Mouse (Mus musculus) embryonic facial prominence, embryonic 14.5 days (tissue): ENCODE measurements around the gene Ipo9. TPM values are rescaled to one million over a fixed set of nuclear protein-coding genes. Genes with fewer than 3 reads are reported as not detected.
A peak's percentile ranks its signal among the peaks of the same experiment; 100 is the strongest.

Experiments used
- ATAC-seq: fragments of 200-750 bp; cut with Nextera tagmentation; 2 replicates; pipeline ENCODE4 v1.8.0; 2017; ENCODE audit warnings: low read depth, moderate number of reproducible peaks, moderate TSS enrichment
- DNase-seq: peaks from one replicate; pipeline ENCODE4 v3.0.0-alpha.2; 2015; ENCODE audit warnings: low spot score
- H3K27ac ChIP-seq: fragments of 300-500 bp; sonication (generic); replicated peaks from 2 replicates; pipeline ENCODE4 v1.5.1; 2014; ENCODE audit warnings: low read depth, mild to moderate bottlenecking, low read length, moderate library complexity
- H3K27me3 ChIP-seq: fragments of 300-500 bp; sonication (generic); replicated peaks from 2 replicates; pipeline ENCODE4 v1.6.1; 2014; ENCODE audit warnings: low read length; ENCODE audit not compliant: control insufficient read depth, insufficient read depth
- H3K36me3 ChIP-seq: fragments of 300-500 bp; sonication (generic); 2 replicates; pipeline ENCODE4 v1.6.1; 2014; ENCODE audit warnings: low read length, mixed read lengths; ENCODE audit not compliant: control insufficient read depth, insufficient read depth
- H3K4me1 ChIP-seq: fragments of 300-500 bp; sonication (generic); 2 replicates; pipeline ENCODE4 v1.6.1; 2014; ENCODE audit warnings: antibody characterized with exemption, low read length; ENCODE audit not compliant: control insufficient read depth, insufficient read depth
- H3K4me2 ChIP-seq: fragments of 300-500 bp; sonication (generic); 2 replicates; pipeline ENCODE4 v1.6.1; 2014; ENCODE audit warnings: low read depth, mild to moderate bottlenecking, low read length, moderate library complexity, mixed read lengths
- H3K4me3 ChIP-seq: fragments of 300-500 bp; sonication (generic); 2 replicates; pipeline ENCODE4 v1.5.1; 2014; ENCODE audit warnings: low read depth, mild to moderate bottlenecking, low read length
- H3K9ac ChIP-seq: fragments of 300-500 bp; sonication (generic); 2 replicates; pipeline ENCODE4 v1.6.1; 2014; ENCODE audit warnings: low read depth, mild to moderate bottlenecking, low read length, moderate library complexity, mixed read lengths
- H3K9me3 ChIP-seq: fragments of 300-500 bp; sonication (generic); 2 replicates; pipeline ENCODE4 v1.6.1; 2016; ENCODE audit warnings: low read length; ENCODE audit not compliant: control insufficient read depth
- WGBS: fragments of 180-500 bp; shearing (Covaris S2); extraction: QIAGEN DNeasy Blood & Tissue Kit; methylation state at CpG from one replicate; pipeline ENCODE4 v1.1.7; 2014; 5-methylcytosine and 5-hydroxymethylcytosine counted together
- polyA plus RNA-seq: library from polyadenylated mRNA; unstranded; fragments of >200 nt; fragmentation: Nextera tagmentation; extraction: Ambion mirVana; gene quantifications from 2 replicates; pipeline ENCODE4 v1.2.1, GENCODE M21; 2014

Ipo9 gene
- polyA plus RNA-seq, 1 experiment from 2014 or later: 103 TPM

GRCm38 (mm10) chr1:135422772-135423171 is 7.5 kb downstream of the Ipo9 start:
- H3K4me2 ChIP-seq: no peak overlapping the region
- no peak overlapping the region for H3K27ac ChIP-seq
- H3K36me3 ChIP-seq: peaks cover 67% of the 10 kb centered on the region
- DNase-seq: no peak
- H3K4me3 ChIP-seq: no peak overlapping the region
- ATAC-seq: no peak
- H3K9ac ChIP-seq: no peak overlapping the region
- no peaks in the 10 kb centered on the region for H3K4me1 ChIP-seq
- H3K9me3 ChIP-seq: no peaks in the 10 kb centered on the region
- no peaks in the 10 kb centered on the region for H3K27me3 ChIP-seq
- WGBS: 95% methylated on average over 6 of the region's 6 CpGs

GRCm38 (mm10) chr1:135413996-135414395 is 16.3 kb downstream of the Ipo9 start:
- no peak overlapping the region for H3K4me3 ChIP-seq
- ATAC-seq: no peak
- H3K27me3 ChIP-seq: no peaks in the 10 kb centered on the region
- no peak overlapping the region for H3K9ac ChIP-seq
- H3K36me3 ChIP-seq: peaks cover 97% of the 10 kb centered on the region
- no peak overlapping the region for H3K4me2 ChIP-seq
- no peak for DNase-seq
- H3K4me1 ChIP-seq: no peaks in the 10 kb centered on the region
- no peaks in the 10 kb centered on the region for H3K9me3 ChIP-seq
- no peak overlapping the region for H3K27ac ChIP-seq

- no peak overlapping the region for H3K27ac ChIP-seq
- H3K27me3 ChIP-seq: no peaks in the 10 kb centered on the region
- ATAC-seq (no peak), DNase-seq (no peak)
- no peak overlapping the region for H3K4me3 ChIP-seq
- WGBS: 87% methylated on average over 4 of the region's 4 CpGs
- H3K36me3 ChIP-seq: peaks cover 96% of the 10 kb centered on the region
- H3K4me1 ChIP-seq: no peaks in the 10 kb centered on the region
- no peaks in the 10 kb centered on the region for H3K9me3 ChIP-seq
- H3K4me2 ChIP-seq: no peak overlapping the region
- H3K9ac ChIP-seq: no peak overlapping the region
Observed at GRCm38 (mm10) chr1:135412130-135412529, 18.2 kb downstream of the Ipo9 start.

GRCm38 (mm10) chr1:135410967-135411366 is 19.3 kb downstream of the Ipo9 start:
- Histone ChIP-seq H3K27ac (no peak overlapping the region), H3K4me2 (no peak overlapping the region), H3K27me3 (no peaks in the 10 kb centered on the region), H3K4me1 (no peaks in the 10 kb centered on the region), H3K36me3 (peaks cover 94% of the 10 kb centered on the region), H3K9ac (no peak overlapping the region), H3K4me3 (no peak overlapping the region), H3K9me3 (no peaks in the 10 kb centered on the region)
- 88% methylated on average over 2 of the region's 2 CpGs for WGBS
- DNase-seq (peak; percentile 43), ATAC-seq (no peak)

- H3K4me1 ChIP-seq: no peaks in the 10 kb centered on the region
- H3K27ac ChIP-seq: no peak overlapping the region
- DNase-seq (no peak), ATAC-seq (no peak)
- no peaks in the 10 kb centered on the region for H3K9me3 ChIP-seq
- 89% methylated on average over 4 of the region's 4 CpGs for WGBS
- no peak overlapping the region for H3K9ac ChIP-seq
- H3K27me3 ChIP-seq: no peaks in the 10 kb centered on the region
- H3K36me3 ChIP-seq: peaks cover 94% of the 10 kb centered on the region
- H3K4me3 ChIP-seq: no peak overlapping the region
- H3K4me2 ChIP-seq: no peak overlapping the region
Observed at GRCm38 (mm10) chr1:135408973-135409372, 21.3 kb downstream of the Ipo9 start.

GRCm38 (mm10) chr1:135405356-135405755 is 24.9 kb downstream of the Ipo9 start:
- Histone ChIP-seq H3K4me1 (no peaks in the 10 kb centered on the region), H3K9me3 (no peaks in the 10 kb centered on the region), H3K4me3 (no peak overlapping the region), H3K36me3 (peaks cover 93% of the 10 kb centered on the region), H3K27ac (no peak overlapping the region), H3K27me3 (no peaks in the 10 kb centered on the region), H3K9ac (no peak overlapping the region), H3K4me2 (no peak overlapping the region)
- DNase-seq (no peak), ATAC-seq (no peak)
- WGBS: 83% methylated on average over 7 of the region's 7 CpGs

- no peaks in the 10 kb centered on the region for H3K4me1 ChIP-seq
- peaks cover 93% of the 10 kb centered on the region for H3K36me3 ChIP-seq
- no peak overlapping the region for H3K4me3 ChIP-seq
- H3K27me3 ChIP-seq: no peaks in the 10 kb centered on the region
- ATAC-seq (no peak), DNase-seq (no peak)
- H3K27ac ChIP-seq: no peak overlapping the region
- H3K9me3 ChIP-seq: no peaks in the 10 kb centered on the region
- no peak overlapping the region for H3K9ac ChIP-seq
- 98% methylated on average over 3 of the region's 3 CpGs for WGBS
- no peak overlapping the region for H3K4me2 ChIP-seq
Observed at GRCm38 (mm10) chr1:135401452-135402110, 28.7 kb downstream of the Ipo9 start.

- WGBS: 91% methylated on average over 5 of the region's 5 CpGs
- Histone ChIP-seq H3K27me3 (no peaks in the 10 kb centered on the region), H3K27ac (no peak overlapping the region), H3K36me3 (peaks cover 93% of the 10 kb centered on the region), H3K4me1 (no peaks in the 10 kb centered on the region), H3K4me2 (no peak overlapping the region), H3K9me3 (no peaks in the 10 kb centered on the region), H3K9ac (no peak overlapping the region), H3K4me3 (no peak overlapping the region)
- ATAC-seq (no peak), DNase-seq (no peak)
Observed at GRCm38 (mm10) chr1:135399466-135399865, 30.8 kb downstream of the Ipo9 start.

GRCm38 (mm10) chr1:135385161-135385560 is 45.1 kb downstream of the Ipo9 start:
- 88% methylated on average over 9 of the region's 9 CpGs for WGBS
- peaks cover 83% of the 10 kb centered on the region for H3K36me3 ChIP-seq
- H3K9me3 ChIP-seq: no peaks in the 10 kb centered on the region

More at GRCm38 (mm10) chr1:135385161-135385560, 45.1 kb downstream of the Ipo9 start:
- H3K27ac ChIP-seq: no peak overlapping the region
- H3K4me2 ChIP-seq: no peak overlapping the region
- ATAC-seq (no peak), DNase-seq (no peak)
- H3K4me1 ChIP-seq: no peaks in the 10 kb centered on the region
- H3K27me3 ChIP-seq: no peaks in the 10 kb centered on the region
- H3K4me3 ChIP-seq: no peak overlapping the region
- H3K9ac ChIP-seq: no peak overlapping the region
